Mouse (Mus musculus) CH12.LX (cell line): ENCODE data around the gene Wnt11. TPM values are rescaled to one million over a fixed set of nuclear protein-coding genes. Genes with fewer than 3 reads are reported as not detected.

Source experiments
- DNase-seq: peaks from one replicate; pipeline ENCODE4 v3.0.0-alpha.2; 2013; ENCODE audit errors: extremely low read depth
- H3K27ac ChIP-seq: 2 replicates; pipeline ENCODE4 v1.5.1; 2012; ENCODE audit warnings: low read depth, mild to moderate bottlenecking, control low read depth, moderate library complexity; ENCODE audit not compliant: insufficient read depth
- H3K27me3 ChIP-seq: replicated peaks from 2 replicates; pipeline ENCODE3; 2012; ENCODE audit warnings: inconsistent platforms
- H3K36me3 ChIP-seq, 2 experiments: replicated peaks in 1 of 2; 2 replicates each; pipeline versions ENCODE3 to v1.6.1; 2012; ENCODE audit warnings: inconsistent platforms in 1 of 2, low read length in 1 of 2, mild to moderate bottlenecking in 1 of 2, mixed read lengths in 1 of 2, moderate library complexity in 1 of 2; ENCODE audit not compliant: control insufficient read depth in 1 of 2, insufficient read depth in 1 of 2
- H3K4me1 ChIP-seq, 2 experiments: 2 replicates each; pipeline ENCODE4 v1.6.1; 2012; ENCODE audit warnings: inconsistent platforms in 1 of 2, moderate library complexity in 1 of 2; ENCODE audit not compliant: insufficient read depth in 2 of 2, control insufficient read depth in 1 of 2
- H3K4me2 ChIP-seq: 2 replicates; pipeline ENCODE4 v1.6.1; 2012; ENCODE audit warnings: low read depth, mild to moderate bottlenecking, control low read depth; ENCODE audit not compliant: poor library complexity, insufficient read depth, severe bottlenecking
- H3K4me3 ChIP-seq, 3 experiments: fragments of 150-350 bp in 1 of 3; sonication (generic) in 1 of 3; replicated peaks in 1 of 3; 2 replicates each; pipeline versions ENCODE3 to v1.5.1; 2011 to 2012; ENCODE audit warnings: low read depth in 2 of 3, low read length in 2 of 3, mild to moderate bottlenecking in 2 of 3, moderate library complexity in 2 of 3, control low read depth in 1 of 3, improper control_type of control experiment in 1 of 3, inconsistent platforms in 1 of 3, mixed read lengths in 1 of 3; ENCODE audit not compliant: poor library complexity in 1 of 3
- H3K79me2 ChIP-seq: replicated peaks from 2 replicates; pipeline ENCODE4 v1.6.1; 2012; ENCODE audit warnings: mild to moderate bottlenecking, moderate library complexity; ENCODE audit not compliant: control insufficient read depth, poor library complexity, insufficient read depth, severe bottlenecking; ENCODE audit errors: extremely low read depth
- H3K9ac ChIP-seq: 2 replicates; pipeline ENCODE4 v1.6.1; 2012; ENCODE audit warnings: low read depth, mild to moderate bottlenecking, control low read depth, moderate library complexity; ENCODE audit not compliant: insufficient read depth
- H3K9me3 ChIP-seq: replicated peaks from 2 replicates; pipeline ENCODE3; 2012; ENCODE audit warnings: low read length, inconsistent platforms, mixed read lengths
- BHLHE40 ChIP-seq: IDR thresholded peaks from 2 replicates; pipeline ENCODE4 v1.6.1; 2011; ENCODE audit warnings: mild to moderate bottlenecking, low read depth, low read length, improper control_type of control experiment
- CHD2 ChIP-seq: IDR thresholded peaks from 2 replicates; pipeline ENCODE4 v1.6.1; 2011; ENCODE audit warnings: low read length, improper control_type of control experiment
- CTCF ChIP-seq, 2 experiments: IDR thresholded peaks in 1 of 2; conservative IDR thresholded peaks in 1 of 2; 2 replicates each; pipeline ENCODE4 v1.5.1; 2011 to 2012; ENCODE audit warnings: low read depth in 2 of 2, low read length in 2 of 2, improper control_type of control experiment in 1 of 2, inconsistent platforms in 1 of 2, mild to moderate bottlenecking in 1 of 2, moderate library complexity in 1 of 2
- ELF1 ChIP-seq: IDR thresholded peaks from 2 replicates; pipeline ENCODE4 v1.6.1; 2014; ENCODE audit warnings: low read depth, mild to moderate bottlenecking, inconsistent platforms, low read length, improper control_type of control experiment
- EP300 ChIP-seq: IDR thresholded peaks from 2 replicates; pipeline ENCODE4 v1.6.1; 2011; ENCODE audit warnings: low read length, improper control_type of control experiment
- GABPA ChIP-seq: IDR thresholded peaks from 2 replicates; pipeline ENCODE4 v1.6.1; 2012; ENCODE audit warnings: low read depth, low read length, improper control_type of control experiment, inconsistent platforms; ENCODE audit not compliant: insufficient replicate concordance
- HCFC1 ChIP-seq: IDR thresholded peaks from 2 replicates; pipeline ENCODE4 v1.6.1; 2012; ENCODE audit warnings: low read depth, mild to moderate bottlenecking, inconsistent platforms, low read length, improper control_type of control experiment
- JUN ChIP-seq: IDR thresholded peaks from 2 replicates; pipeline ENCODE4 v1.6.1; 2011; ENCODE audit warnings: low read depth, mild to moderate bottlenecking, low read length, improper control_type of control experiment, moderate library complexity; ENCODE audit not compliant: insufficient read depth
- KAT2A ChIP-seq: IDR thresholded peaks from 2 replicates; pipeline ENCODE4 v1.6.1; 2012; ENCODE audit warnings: low read length, improper control_type of control experiment, inconsistent platforms; ENCODE audit not compliant: insufficient replicate concordance
- MAFK ChIP-seq: IDR thresholded peaks from 2 replicates; pipeline ENCODE4 v1.6.1; 2011; ENCODE audit warnings: low read length, improper control_type of control experiment; ENCODE audit not compliant: insufficient replicate concordance
- MAZ ChIP-seq: IDR thresholded peaks from 2 replicates; pipeline ENCODE4 v1.6.1; 2012; ENCODE audit warnings: low read depth, mild to moderate bottlenecking, inconsistent platforms, low read length, improper control_type of control experiment, moderate library complexity
- MEF2A ChIP-seq: IDR thresholded peaks from 2 replicates; pipeline ENCODE4 v1.6.1; 2014; ENCODE audit warnings: low read depth, mild to moderate bottlenecking, inconsistent platforms, low read length, improper control_type of control experiment, borderline replicate concordance
- MXI1 ChIP-seq: IDR thresholded peaks from 2 replicates; pipeline ENCODE4 v1.6.1; 2011; ENCODE audit warnings: mild to moderate bottlenecking, low read depth, low read length, improper control_type of control experiment
- MYC ChIP-seq: IDR thresholded peaks from 2 replicates; pipeline ENCODE4 v1.6.1; 2011; ENCODE audit warnings: low read depth, mild to moderate bottlenecking, improper control_type of control experiment, low read length
- NELFE ChIP-seq: IDR thresholded peaks from 2 replicates; pipeline ENCODE4 v1.6.1; 2011; ENCODE audit warnings: low read depth, low read length, improper control_type of control experiment
- NRF1 ChIP-seq: IDR thresholded peaks from 2 replicates; pipeline ENCODE4 v1.6.1; 2014; ENCODE audit warnings: low read depth, mild to moderate bottlenecking, inconsistent platforms, low read length, improper control_type of control experiment, moderate library complexity
- POLR2A ChIP-seq: IDR thresholded peaks from 2 replicates; pipeline ENCODE4 v1.6.1; 2011; ENCODE audit warnings: low read depth, mild to moderate bottlenecking, improper control_type of control experiment, low read length
- POLR2AphosphoS2 ChIP-seq: IDR thresholded peaks from 2 replicates; pipeline ENCODE4 v1.6.1; 2011; ENCODE audit warnings: low read depth, low read length, improper control_type of control experiment
- RCOR1 ChIP-seq: conservative IDR thresholded peaks from 2 replicates; pipeline ENCODE4 v1.6.1; 2012; ENCODE audit warnings: low read depth, mild to moderate bottlenecking, inconsistent platforms, low read length, improper control_type of control experiment
- SIN3A ChIP-seq: IDR thresholded peaks from 2 replicates; pipeline ENCODE4 v1.6.1; 2012; ENCODE audit warnings: low read length, improper control_type of control experiment, inconsistent platforms
- TBP ChIP-seq: conservative IDR thresholded peaks from 2 replicates; pipeline ENCODE4 v1.6.1; 2011; ENCODE audit warnings: low read depth, low read length, improper control_type of control experiment
- TCF12 ChIP-seq: IDR thresholded peaks from 2 replicates; pipeline ENCODE4 v1.6.1; 2014; ENCODE audit warnings: low read depth, mild to moderate bottlenecking, inconsistent platforms, low read length, improper control_type of control experiment
- UBTF ChIP-seq: IDR thresholded peaks from 2 replicates; pipeline ENCODE4 v1.6.1; 2012; ENCODE audit warnings: low read depth, mild to moderate bottlenecking, inconsistent platforms, low read length, improper control_type of control experiment, moderate library complexity
- USF2 ChIP-seq: conservative IDR thresholded peaks from 2 replicates; pipeline ENCODE4 v1.6.1; 2011; ENCODE audit warnings: low read depth, low read length, improper control_type of control experiment
- ZKSCAN1 ChIP-seq: IDR thresholded peaks from 2 replicates; pipeline ENCODE4 v1.6.1; 2012; ENCODE audit warnings: low read depth, inconsistent platforms, low read length, improper control_type of control experiment, borderline replicate concordance
- ZMIZ1 ChIP-seq: IDR thresholded peaks from 2 replicates; pipeline ENCODE4 v1.6.1; 2012; ENCODE audit warnings: low read depth, mild to moderate bottlenecking, inconsistent platforms, low read length, improper control_type of control experiment
- dilution Hi-C: fragments of 300-500 bp; cut with MboI; formaldehyde crosslinking; loops from 2 replicates; pipeline ENCODE4 v1.14.3; 2020; ENCODE audit warnings: low sequenced_read_pairs; ENCODE audit not compliant: extremely low pct_unique_long_range_greater_than_20kb, extremely low pct_ligation_motif_present
- in situ Hi-C: fragments of 300-500 bp; cut with MboI; formaldehyde crosslinking; loops from 3 replicates; pipeline ENCODE4 v1.14.3; 2019; ENCODE audit warnings: low sequenced_read_pairs, low pct_ligation_motif_present, low pct_unique_long_range_greater_than_20kb, mixed read lengths
- polyA plus RNA-seq: library from polyadenylated mRNA; unstranded; fragments of >175 nt; gene quantifications from 2 replicates; pipeline ENCODE4 v1.2.1, GENCODE M21; 2012; ENCODE audit warnings: low read depth; ENCODE audit not compliant: insufficient read length
- total RNA-seq, 2 experiments: library from RNA; depleted of rRNA; stranded (reverse); fragments of 300-350 nt in 1 of 2; fragments of >200 nt in 1 of 2; gene quantifications; 2 replicates each; pipeline ENCODE4 v1.2.3; 2012 to 2014

Wnt11 gene
- total and polyA plus RNA-seq, 3 experiments, result 0.21 TPM; not detected in 2

GRCm38 (mm10) chr7:98843649-98844048 lies 8.7 kb downstream of the Wnt11 start:
- H3K27me3 ChIP-seq, result peaks cover 91% of the 10 kb centered on the region
- H3K27ac ChIP-seq, result no peak overlapping the region
- in situ Hi-C loops, result loop anchor here (10.0 kb wide), 1 partner anchor 221 kb away; no protein-coding TSS in a partner anchor
- H3K9ac ChIP-seq, result no peak overlapping the region
- no peak for TF ChIP-seq SIN3A
- TF ChIP-seq MYC, result no peak
- no peak for TF ChIP-seq ZKSCAN1
- no peak for TF ChIP-seq JUN
- TF ChIP-seq RCOR1, result no peak
- no peak for TF ChIP-seq CTCF (conservative IDR thresholded peaks at IDR 0.05 in 1 of 2, IDR thresholded peaks at IDR 0.05 in 1 of 2; ENCODE audit: low read depth in 2 of 2, low read length in 2 of 2)
- TF ChIP-seq POLR2A, result no peak
- no peak for TF ChIP-seq HCFC1
- TF ChIP-seq UBTF, result no peak
- TF ChIP-seq CHD2, result no peak
- no peak for TF ChIP-seq GABPA
- no peak for TF ChIP-seq EP300
- no peak for TF ChIP-seq TBP
- H3K79me2 ChIP-seq, result no peaks in the 10 kb centered on the region
- dilution Hi-C loops, result no loop called here
- H3K4me3 ChIP-seq, result no peak overlapping the region
- H3K4me1 ChIP-seq, result peaks cover 0 to 18% of the 10 kb centered on the region in 2 experiments; a peak in 2 of 4 replicates
- no peaks in the 10 kb centered on the region for H3K36me3 ChIP-seq
- H3K4me2 ChIP-seq, result no peak overlapping the region
- no peak for DNase-seq
- H3K9me3 ChIP-seq, result no peaks in the 10 kb centered on the region

- H3K79me2 ChIP-seq, result no peaks in the 10 kb centered on the region
- dilution Hi-C loops (no loop called here), in situ Hi-C loops (loop anchor here (10.0 kb wide), 1 partner anchor 216 kb away; no protein-coding TSS in a partner anchor)
- peaks cover 7% of the 10 kb centered on the region for H3K9me3 ChIP-seq
- H3K9ac ChIP-seq, result no peak overlapping the region
- H3K36me3 ChIP-seq, result no peaks in the 10 kb centered on the region
- H3K4me2 ChIP-seq, result no peak overlapping the region
- H3K4me1 ChIP-seq, result peaks cover 4 to 8% of the 10 kb centered on the region in 2 experiments
- no peak overlapping the region for H3K4me3 ChIP-seq
- H3K27me3 ChIP-seq, result peaks cover 53% of the 10 kb centered on the region
- TF ChIP-seq USF2 (no peak), ELF1 (no peak), POLR2AphosphoS2 (no peak), KAT2A (no peak), NELFE (no peak), MAFK (no peak), NRF1 (no peak), TBP (no peak), UBTF (no peak), MXI1 (no peak), MAZ (no peak), MYC (no peak), TCF12 (no peak), BHLHE40 (no peak), JUN (no peak), ZMIZ1 (no peak), MEF2A (no peak), RCOR1 (no peak)
- TF ChIP-seq, all 38 proteins: peak for 0
- H3K27ac ChIP-seq, result no peak overlapping the region
- no peak for DNase-seq
These were observed 14.2 kb downstream of the Wnt11 start for GRCm38 (mm10) chr7:98848899-98849640.
